Mouse (Mus musculus): ENCODE results near the gene Bcl2a1b. TPM values are rescaled to one million over a fixed set of nuclear protein-coding genes. Genes with fewer than 3 reads are reported as not detected.

The Bcl2a1b gene
- polyA plus RNA-seq, 1 experiment from 2014 or later = 3.1 TPM

Other genes with a start within 250 kb of the Bcl2a1b start
- 0.32 TPM in 1 of 2 replicates, not detected in the other for gene Bcl2a1a, start 242.3 kb upstream of the Bcl2a1b start, polyA plus RNA-seq (2014; fragmentation: Nextera tagmentation; extraction: Ambion mirVana)
- not detected in 2 replicates for gene Trim43b, start 106.4 kb upstream of the Bcl2a1b start, polyA plus RNA-seq (2014; fragmentation: Nextera tagmentation; extraction: Ambion mirVana)
- not detected in 2 replicates for gene Gm29094, start 170 bp downstream of the Bcl2a1b start, polyA plus RNA-seq (2014; fragmentation: Nextera tagmentation; extraction: Ambion mirVana)
- 24.0 and 26.4 TPM in 2 replicates for gene Mthfs, start 11.5 kb downstream of the Bcl2a1b start, polyA plus RNA-seq (2014; fragmentation: Nextera tagmentation; extraction: Ambion mirVana)